Mouse (Mus musculus): Measurements from ENCODE around the gene Zfp781. TPM values are rescaled to one million over a fixed set of nuclear protein-coding genes. Genes with fewer than 3 reads are reported as not detected.
"Not testable (repeated sequence)": the region's sequence is repeated elsewhere in the genome, so short reads cannot be mapped to it uniquely, and the experiment has no call there.

Gene Zfp781
- 1.6 TPM in 1 of 2 replicates, not detected in the other for polyA plus RNA-seq (2011; ENCODE audit: insufficient read depth, insufficient read length, low replicate concordance, missing spikeins)

GRCm38 (mm10) chr10:81929842-81930743, at the start of gene Zfp781:
Gene Zfp781, minus strand, starts transcription at chr10:81930480.
- not testable (repeated sequence) for H3K4me3 ChIP-seq (replicated peaks; ENCODE audit: control insufficient read depth, low read depth, low read length); H3K27ac ChIP-seq (ENCODE audit: control insufficient read depth, insufficient read depth, low read depth, low read length, poor library complexity); H3K4me1 ChIP-seq (ENCODE audit: control insufficient read depth, insufficient read depth, low read length)
- WGBS: no CpG with 5 or more reads among the region's 43 CpGs

- H3K4me3 ChIP-seq (replicated peaks; ENCODE audit: control insufficient read depth, low read depth, low read length); H3K4me1 ChIP-seq (ENCODE audit: control insufficient read depth, insufficient read depth, low read length): not testable (repeated sequence)
- WGBS: no CpG with 5 or more reads among the region's 44 CpGs
These were observed 48.2 kb upstream of the Zfp781 start for GRCm38 (mm10) chr10:81978365-81979003.

GRCm38 (mm10) chr10:81930744-81931118, 451 bp upstream of the Zfp781 start:
- no CpG with 5 or more reads among the region's 3 CpGs for WGBS
- not testable (repeated sequence) for H3K4me1 ChIP-seq (ENCODE audit: control insufficient read depth, insufficient read depth, low read length); H3K27ac ChIP-seq (ENCODE audit: control insufficient read depth, insufficient read depth, low read depth, low read length, poor library complexity); H3K4me3 ChIP-seq (replicated peaks; ENCODE audit: control insufficient read depth, low read depth, low read length)

More at GRCm38 (mm10) chr10:81978365-81979003, 48.2 kb upstream of the Zfp781 start:
- not testable (repeated sequence) for H3K27ac ChIP-seq (ENCODE audit: control insufficient read depth, insufficient read depth, low read depth, low read length, poor library complexity)

GRCm38 (mm10) chr10:81863409-81864407, 66.6 kb downstream of the Zfp781 start, which contains the start of gene Gm32687:
Gene Gm32687, plus strand, starts transcription at chr10:81863934.
- 29% methylated on average over 5 of the region's 49 CpGs for WGBS
- not testable (repeated sequence) for H3K4me1 ChIP-seq (ENCODE audit: control insufficient read depth, insufficient read depth, low read length); H3K27ac ChIP-seq (ENCODE audit: control insufficient read depth, insufficient read depth, low read depth, low read length, poor library complexity); H3K4me3 ChIP-seq (replicated peaks; ENCODE audit: control insufficient read depth, low read depth, low read length)

Other genes with a start within 250 kb of the Zfp781 start
- not detected in 2 replicates for gene Zfp433, start 225.7 kb downstream of the Zfp781 start, polyA plus RNA-seq (2011; ENCODE audit: insufficient read depth, insufficient read length, low replicate concordance, missing spikeins)
- gene Gm3055, start 159.3 kb downstream of the Zfp781 start, polyA plus RNA-seq (2011; ENCODE audit: insufficient read depth, insufficient read length, low replicate concordance, missing spikeins): 2.0 TPM in 1 of 2 replicates, not detected in the other
- 0.85 and 1.0 TPM in 2 replicates for gene Gm4767, start 118.3 kb downstream of the Zfp781 start, polyA plus RNA-seq (2011; ENCODE audit: insufficient read depth, insufficient read length, low replicate concordance, missing spikeins)
- 1.0 and 5.6 TPM in 2 replicates for gene Gm32687, start 66.5 kb downstream of the Zfp781 start, polyA plus RNA-seq (2011; ENCODE audit: insufficient read depth, insufficient read length, low replicate concordance, missing spikeins)
- 1.6 and 1.7 TPM in 2 replicates for gene Zfp873, start 117.6 kb upstream of the Zfp781 start, polyA plus RNA-seq (2011; ENCODE audit: insufficient read depth, insufficient read length, low replicate concordance, missing spikeins)
- gene BC024063, start 152.9 kb upstream of the Zfp781 start, polyA plus RNA-seq (2011; ENCODE audit: insufficient read depth, insufficient read length, low replicate concordance, missing spikeins): 0.90 TPM in 1 of 2 replicates, not detected in the other
- 0.36 and 0.57 TPM in 2 replicates for gene AU041133, start 197.5 kb upstream of the Zfp781 start, polyA plus RNA-seq (2011; ENCODE audit: insufficient read depth, insufficient read length, low replicate concordance, missing spikeins)